Mouse (Mus musculus) right cerebral cortex, postnatal 25 days (tissue): ENCODE results near the gene Pramel5.
"Not testable (repeated sequence)": the region's sequence is repeated elsewhere in the genome, so short reads cannot be mapped to it uniquely, and the experiment has no call there.

Source experiments
- DNase-seq: peaks from one replicate; pipeline ENCODE4 v3.0.0; 2022

Gene Pramel5

DNA sequence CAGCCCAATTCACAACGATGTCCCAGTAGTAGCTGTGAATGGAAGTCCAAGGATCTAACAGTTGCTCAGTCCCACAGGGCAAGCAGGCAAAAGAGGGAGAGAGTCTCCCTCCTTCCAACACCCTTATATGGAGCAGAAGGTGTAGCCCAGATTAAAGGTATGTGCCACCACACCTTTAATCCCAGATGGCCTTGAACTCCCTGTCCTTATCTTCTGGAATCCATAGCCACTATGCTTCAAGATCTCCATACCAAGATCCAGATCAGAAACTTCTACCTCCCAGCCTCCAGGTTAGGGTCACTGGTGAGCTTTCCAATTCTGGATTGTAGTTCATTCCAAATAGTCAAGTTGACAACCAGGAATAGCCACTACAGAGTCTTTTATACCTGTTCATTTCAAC lies at the start of gene Pramel5:
Gene Pramel5 (minus strand): TSS at position 101 of the 400 bp plus-strand sequence.
- not testable (repeated sequence) for DNase-seq

GRCm38 (mm10) chr4:144329949-144330348 lies 49.7 kb upstream of the Pramel5 start, which contains the start of gene Gm13128:
Gene Gm13128, plus strand, starts transcription at chr4:144330249.
- not testable (repeated sequence) for DNase-seq

DNA sequence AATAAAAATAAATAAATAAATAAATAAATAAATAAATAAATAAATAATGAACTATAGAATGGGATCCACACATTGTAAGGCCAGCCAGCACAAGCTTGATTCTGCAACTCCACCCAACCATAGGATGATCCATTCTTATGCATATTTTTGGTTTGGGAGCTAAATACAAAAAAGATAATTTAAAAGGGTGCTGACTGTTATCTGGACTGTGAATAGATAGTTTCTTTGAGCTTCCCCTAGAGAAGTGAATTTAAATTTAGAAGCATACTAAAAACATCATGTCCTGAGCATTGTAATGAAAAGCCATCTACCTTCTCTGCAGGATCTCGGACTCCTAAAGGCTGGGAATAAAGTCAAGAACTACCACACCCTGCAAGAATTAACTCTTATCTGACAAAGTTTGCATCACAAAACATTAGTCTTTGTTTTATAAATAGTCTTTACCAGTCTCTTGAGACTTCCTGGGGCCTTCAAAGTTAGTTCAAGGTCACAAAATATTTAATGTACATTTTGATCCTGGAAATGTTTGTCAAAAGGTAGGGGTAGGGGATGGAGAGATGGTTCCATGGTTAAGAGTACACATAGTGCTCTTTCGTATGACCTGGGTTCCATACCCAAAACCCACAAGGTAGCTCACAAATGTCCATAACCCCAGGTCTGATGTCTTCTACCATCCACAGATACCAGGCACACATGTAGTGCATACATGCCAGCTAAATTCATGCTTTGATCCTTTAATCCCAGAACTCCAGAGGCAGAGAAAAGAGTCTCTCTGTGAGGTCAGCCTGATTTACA lies 32.6 kb upstream of the Pramel5 start:
- DNase-seq, result not testable (repeated sequence)

GRCm38 (mm10) chr4:144299414-144299813 lies 19.1 kb upstream of the Pramel5 start:
- DNase-seq, result not testable (repeated sequence)

- DNase-seq, result not testable (repeated sequence)
These were observed 25.5 kb downstream of the Pramel5 start for GRCm38 (mm10) chr4:144254768-144255167.
